Mouse (Mus musculus): Measurements from ENCODE around the gene Slc48a1.

- TF ChIP-seq CTCF (IDR thresholded peaks at IDR 0.05; ENCODE audit: extremely low read depth, insufficient read length, insufficient replicate concordance, low read depth, low read length) (no peak), POLR2A (IDR thresholded peaks at IDR 0.05; ENCODE audit: low read depth, low read length) (no peak)
These were observed 9.0 kb downstream of the Slc48a1 start for GRCm38 (mm10) chr15:97787148-97787798.

All from small intestine, adult 2 months (tissue).